Mouse (Mus musculus) ES-E14 (cell line): ENCODE results near the gene Uckl1. TPM values are rescaled to one million over a fixed set of nuclear protein-coding genes. Genes with fewer than 3 reads are reported as not detected.

Experiments
- DNase-seq: peaks from one replicate; pipeline ENCODE4 v3.0.0-alpha.2; 2013; ENCODE audit warnings: low read depth, low spot score
- H3K27ac ChIP-seq: 2 replicates; pipeline ENCODE4 v1.5.1; 2012; ENCODE audit warnings: low read depth, mild to moderate bottlenecking, low read length, moderate library complexity, mixed read lengths; ENCODE audit not compliant: poor library complexity, insufficient read depth, severe bottlenecking
- H3K36me3 ChIP-seq: 2 replicates; pipeline ENCODE4 v1.6.1; 2012; ENCODE audit warnings: mild to moderate bottlenecking, low read length, moderate library complexity, mixed read lengths; ENCODE audit not compliant: control insufficient read depth, poor library complexity, insufficient read depth, severe bottlenecking
- H3K4me1 ChIP-seq, 2 experiments: fragments of 150-350 bp in 1 of 2; sonication (generic) in 1 of 2; 2 replicates each; pipeline ENCODE4 v1.6.1; 2012; ENCODE audit warnings: low read length in 2 of 2, mild to moderate bottlenecking in 1 of 2, mixed read lengths in 1 of 2; ENCODE audit not compliant: control insufficient read depth in 2 of 2, insufficient read depth in 2 of 2, poor library complexity in 1 of 2
- H3K4me3 ChIP-seq, 2 experiments: fragments of 150-350 bp in 1 of 2; sonication (generic) in 1 of 2; 2 replicates each; pipeline ENCODE4 v1.5.1; 2012; ENCODE audit warnings: low read length in 2 of 2, low read depth in 1 of 2, mild to moderate bottlenecking in 1 of 2, mixed read lengths in 1 of 2; ENCODE audit not compliant: insufficient read depth in 1 of 2, poor library complexity in 1 of 2, severe bottlenecking in 1 of 2
- H3K9ac ChIP-seq: 2 replicates; pipeline ENCODE4 v1.6.1; 2012; ENCODE audit warnings: low read depth, mild to moderate bottlenecking, low read length, mixed read lengths; ENCODE audit not compliant: poor library complexity, insufficient read depth, severe bottlenecking
- H3K9me3 ChIP-seq: fragments of 150-350 bp; sonication (generic); 2 replicates; pipeline ENCODE4 v1.6.1; 2012; ENCODE audit warnings: low read depth, mild to moderate bottlenecking, low read length; ENCODE audit not compliant: control insufficient read depth, insufficient read depth
- CHD2 ChIP-seq: IDR thresholded peaks from 2 replicates; pipeline ENCODE4 v1.6.1; 2014; ENCODE audit warnings: mild to moderate bottlenecking, low read depth, low read length, inconsistent platforms
- HCFC1 ChIP-seq: IDR thresholded peaks from 2 replicates; pipeline ENCODE4 v1.6.1; 2012; ENCODE audit warnings: low read length, inconsistent platforms, borderline replicate concordance; ENCODE audit not compliant: insufficient read depth
- MAFK ChIP-seq: IDR thresholded peaks from 2 replicates; pipeline ENCODE4 v1.6.1; 2014; ENCODE audit warnings: mild to moderate bottlenecking, low read depth, low read length, inconsistent platforms; ENCODE audit not compliant: insufficient read depth
- ZC3H11A ChIP-seq: IDR thresholded peaks from 2 replicates; pipeline ENCODE4 v1.6.1; 2012; ENCODE audit warnings: low read depth, mild to moderate bottlenecking, inconsistent platforms, low read length, borderline replicate concordance
- ZNF384 ChIP-seq: IDR thresholded peaks from 2 replicates; pipeline ENCODE4 v1.6.1; 2012; ENCODE audit warnings: low read depth, low read length, inconsistent platforms
- in situ Hi-C, 2 experiments: fragments of 600-800 bp; cut with MboI; formaldehyde crosslinking; loops; one replicate each; pipeline ENCODE4 v1.15.1; 2025; ENCODE audit warnings: low sequenced_read_pairs in 2 of 2, inconsistent platforms in 1 of 2; ENCODE audit not compliant: unreplicated experiment in 2 of 2
- total RNA-seq: library from RNA; depleted of rRNA; stranded (reverse); fragments of 300-350 nt; gene quantifications from 2 replicates; pipeline ENCODE4 v1.2.3, GENCODE M21; 2012

Gene Uckl1
- total RNA-seq, 1 experiment = 24.0 TPM

DNA sequence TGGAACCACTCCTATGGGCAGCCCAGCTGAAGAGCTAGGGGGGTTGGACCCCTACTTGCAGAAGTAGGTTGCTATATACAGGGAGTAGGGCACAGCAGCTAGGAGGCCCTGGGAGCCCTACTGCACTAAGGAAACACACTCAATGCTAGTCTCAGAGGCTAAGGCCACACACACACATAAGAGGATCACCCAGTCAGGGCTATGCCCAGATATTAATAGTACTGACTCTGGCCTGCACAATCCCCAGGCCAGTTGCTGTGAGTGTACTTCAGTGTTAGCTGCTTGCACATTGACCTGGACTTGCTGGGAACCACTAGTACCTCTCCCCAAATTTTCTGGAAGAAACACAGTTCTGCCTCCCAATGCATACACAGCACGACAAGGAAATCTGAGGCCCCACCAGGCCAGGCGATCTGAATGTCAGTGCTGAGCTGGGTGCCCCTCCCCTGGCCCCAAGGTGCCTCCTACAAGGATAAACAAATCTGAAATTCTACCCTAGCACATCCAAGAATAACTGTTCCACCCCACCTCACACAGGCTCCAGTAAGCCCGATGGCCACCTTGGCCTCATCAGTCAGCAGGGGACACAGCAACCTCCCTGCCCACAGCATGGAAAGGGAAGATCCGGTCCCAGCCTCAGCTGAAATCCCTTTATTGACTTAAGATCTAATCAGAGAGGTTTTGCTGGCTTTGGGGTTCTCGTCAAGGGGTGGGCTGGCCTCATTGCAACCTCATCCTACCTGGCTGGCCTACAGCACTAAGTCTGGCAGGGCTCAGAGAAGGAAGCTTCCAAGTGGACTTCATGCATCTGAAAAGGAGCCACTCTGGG is 5.7 kb downstream of the Uckl1 start:
- in situ Hi-C loops = no loop called here
- Histone ChIP-seq H3K9me3 (no peaks in the 10 kb centered on the region), H3K9ac (no peak overlapping the region), H3K27ac (no peak overlapping the region), H3K36me3 (no peaks in the 10 kb centered on the region), H3K4me3 (no peak overlapping the region), H3K4me1 (no peaks in the 10 kb centered on the region)
- DNase-seq = no peak
- TF ChIP-seq ZNF384 (no peak), CHD2 (no peak), ZC3H11A (no peak), HCFC1 (no peak), MAFK (no peak)

DNA sequence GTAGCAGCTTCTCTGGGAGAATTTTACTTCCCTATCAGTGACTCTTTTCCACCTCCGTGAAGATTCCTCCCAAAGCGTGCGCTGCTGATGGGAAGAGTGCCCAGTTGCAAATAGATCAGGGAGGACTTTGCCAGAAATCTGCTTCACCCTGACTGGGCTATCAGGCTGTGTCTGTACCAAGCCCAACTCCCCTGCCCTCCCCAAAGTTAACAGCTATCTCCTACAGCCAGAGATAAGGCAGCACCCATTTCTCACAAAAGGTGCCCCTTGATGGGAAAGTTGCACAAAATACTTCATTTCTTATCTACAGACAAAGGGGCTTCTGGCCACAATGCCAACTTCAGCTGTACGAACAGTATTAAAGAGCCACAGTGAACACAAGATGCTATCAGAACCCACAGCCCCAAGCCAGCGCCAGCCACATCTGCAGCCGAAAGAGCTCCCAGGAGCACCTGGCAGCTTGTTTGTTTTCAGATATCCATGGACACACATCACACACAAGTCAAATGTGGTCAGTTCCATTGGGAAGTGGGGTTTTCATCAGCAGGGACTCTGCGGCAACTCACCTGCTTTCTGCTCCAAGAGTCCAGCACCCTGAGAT is 6.6 kb downstream of the Uckl1 start:
- DNase-seq = no peak
- H3K9ac ChIP-seq = no peak overlapping the region
- in situ Hi-C loops = no loop called here
- H3K27ac ChIP-seq = no peak overlapping the region
- no peaks in the 10 kb centered on the region for H3K9me3 ChIP-seq
- TF ChIP-seq ZC3H11A (no peak), HCFC1 (no peak), CHD2 (no peak), MAFK (no peak), ZNF384 (no peak)
- H3K4me1 ChIP-seq = no peaks in the 10 kb centered on the region
- H3K4me3 ChIP-seq = no peak overlapping the region
- H3K36me3 ChIP-seq = no peaks in the 10 kb centered on the region

GRCm38 (mm10) chr2:181577126-181577525 is 7.6 kb downstream of the Uckl1 start:
- Histone ChIP-seq H3K4me3 (no peak overlapping the region), H3K4me1 (no peaks in the 10 kb centered on the region), H3K36me3 (no peaks in the 10 kb centered on the region), H3K9ac (no peak overlapping the region), H3K27ac (no peak overlapping the region), H3K9me3 (no peaks in the 10 kb centered on the region)
- no peak for DNase-seq
- in situ Hi-C loops = no loop called here
- TF ChIP-seq HCFC1 (no peak), CHD2 (no peak)

DNA sequence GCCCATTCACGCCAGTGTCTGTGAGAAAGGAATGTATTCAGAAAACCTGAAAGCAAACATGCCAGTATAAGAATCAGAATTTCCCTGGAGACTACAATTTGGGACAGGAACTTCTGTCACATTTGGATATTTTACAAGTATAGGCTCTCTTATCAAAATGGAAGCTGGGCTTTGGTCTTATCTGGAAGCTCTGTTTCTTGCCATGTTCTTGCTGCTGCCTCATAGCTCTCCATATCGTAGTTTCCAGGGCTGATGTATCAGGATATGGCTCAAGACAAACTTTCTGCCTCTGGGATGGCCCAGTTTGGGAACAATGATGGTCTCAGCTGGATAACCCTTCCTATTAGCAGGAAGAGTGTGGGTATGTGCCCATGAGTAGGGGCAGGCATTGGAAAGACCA is 8.1 kb downstream of the Uckl1 start:
- TF ChIP-seq MAFK (no peak), CHD2 (no peak), HCFC1 (no peak), ZC3H11A (no peak), ZNF384 (no peak)
- H3K27ac ChIP-seq = no peak overlapping the region
- no peak overlapping the region for H3K4me3 ChIP-seq
- H3K9ac ChIP-seq = no peak overlapping the region
- H3K36me3 ChIP-seq = no peaks in the 10 kb centered on the region
- H3K4me1 ChIP-seq = no peaks in the 10 kb centered on the region
- no peak for DNase-seq
- no peaks in the 10 kb centered on the region for H3K9me3 ChIP-seq
- in situ Hi-C loops = no loop called here
